Mouse (Mus musculus): ENCODE measurements at regions not wholly inside any gene's neighbourhood (a gene's known extent, or its start where the extent isn't known, plus 50 kb on each side); places are given as distances from the start of the nearest gene placed in this dataset.

DNA sequence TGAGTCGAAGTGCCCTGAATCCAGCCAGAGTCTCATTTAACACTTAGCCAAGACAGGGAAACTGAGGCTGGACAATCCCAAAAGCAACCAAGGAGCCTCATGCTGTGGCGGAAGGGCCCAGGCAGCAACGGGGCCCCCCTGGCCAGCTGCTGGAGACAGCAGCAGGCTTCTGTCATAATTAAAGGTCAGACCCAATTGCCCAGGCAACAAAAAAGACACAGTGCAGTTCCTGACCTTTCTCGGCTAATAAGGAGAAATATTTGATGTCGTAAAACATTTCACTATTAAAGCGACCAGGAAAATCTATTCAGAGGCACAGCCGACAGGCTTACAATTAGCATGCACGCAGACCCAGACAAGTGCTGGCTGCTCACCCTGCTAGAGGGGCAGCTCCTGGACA is 318.8 kb upstream of the Rtl1 start:
- TF ChIP-seq GATA1 (IDR thresholded peaks at IDR 0.05; ENCODE audit: borderline replicate concordance, low read length) (no peak), FLI1 (IDR thresholded peaks at IDR 0.05; ENCODE audit: low read length) (no peak)
